Mouse (Mus musculus) layer of hippocampus, adult 8-10 months (tissue): Measurements from ENCODE around the gene Kcnmb3. TPM values are rescaled to one million over a fixed set of nuclear protein-coding genes. Genes with fewer than 3 reads are reported as not detected.
"Not testable (repeated sequence)": the region's sequence is repeated elsewhere in the genome, so short reads cannot be mapped to it uniquely, and the experiment has no call there.

Experiments used
- DNase-seq, 2 experiments: peaks; one replicate each; pipeline ENCODE4 v3.0.0; 2022; ENCODE audit warnings: low spot score in 2 of 2
- total RNA-seq, 4 experiments: library from RNA; stranded (reverse); gene quantifications; 2 replicates each; pipeline ENCODE4 v1.2.4; 2022

The Kcnmb3 gene
- total RNA-seq, 4 experiments from 2014 or later = 0.39 to 0.98 (median 0.63) TPM

- DNase-seq = no peak
Observed at GRCm38 (mm10) chr3:32434016-32434415, 58.0 kb downstream of the Kcnmb3 start.

- no peak for DNase-seq
Observed at GRCm38 (mm10) chr3:32430394-32430793, 61.6 kb downstream of the Kcnmb3 start.

GRCm38 (mm10) chr3:32429351-32429750 is 62.7 kb downstream of the Kcnmb3 start:
- DNase-seq = not testable (repeated sequence)

DNA sequence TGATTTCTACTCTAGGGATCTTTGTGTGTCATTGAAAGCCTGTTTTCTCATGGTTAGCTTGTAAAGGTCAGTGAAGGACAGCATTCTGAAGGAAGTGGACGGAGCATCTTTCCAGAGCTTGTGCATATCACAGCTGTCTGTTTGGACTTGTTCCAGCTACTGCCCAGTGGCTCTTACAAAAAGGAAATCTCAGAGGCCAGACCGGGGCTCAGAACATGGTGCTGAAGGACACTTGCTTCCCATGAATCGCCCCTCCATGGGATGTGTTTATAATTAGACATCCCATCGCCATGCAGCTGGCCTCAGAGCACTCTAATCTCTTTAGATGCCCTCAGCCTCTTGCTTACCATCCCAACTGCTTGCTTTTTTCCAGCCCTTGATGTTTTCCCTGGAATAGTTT is 63.1 kb downstream of the Kcnmb3 start:
- peak in 1 of 2 experiments; percentile 12 for DNase-seq

DNA sequence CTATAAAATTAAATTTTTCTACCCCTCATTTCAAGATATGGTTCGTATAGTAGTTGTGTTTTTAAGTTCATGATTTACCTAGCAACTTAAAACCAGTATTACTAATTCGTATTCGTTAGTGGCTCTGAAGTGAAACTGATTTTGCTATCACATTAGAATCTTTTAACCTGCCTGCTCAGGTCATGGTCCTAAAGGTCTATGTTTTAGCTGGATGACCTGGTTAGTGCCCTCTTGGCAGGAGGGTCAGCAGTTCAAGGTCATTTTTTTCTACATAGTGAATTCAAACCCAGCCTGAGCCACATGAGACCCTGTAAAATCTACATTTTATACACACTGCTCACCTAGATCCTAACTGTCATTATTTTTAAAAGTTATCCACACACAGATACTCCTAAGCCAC is 63.7 kb downstream of the Kcnmb3 start:
- no peak for DNase-seq

GRCm38 (mm10) chr3:32427695-32428094 is 64.3 kb downstream of the Kcnmb3 start:
- DNase-seq = no peak

Other genes starting within 250 kb of the Kcnmb3 start
- gene Zmat3, start 126.2 kb downstream of the Kcnmb3 start, total RNA-seq = 10 to 100 TPM; 56.5 to 67.2 (median 59.4) TPM
- gene Pik3ca, start 94.6 kb downstream of the Kcnmb3 start, total RNA-seq = 10 to 100 TPM; 38.7 to 55.6 (median 43.9) TPM
- gene Zfp639, start 18.0 kb upstream of the Kcnmb3 start, total RNA-seq = 10 to 100 TPM; 32.4 to 46.3 (median 36.5) TPM
- 100 to 1,000 TPM in 3 of 4 experiments, 10 to 100 TPM in 1; 79.6 to 113 (median 107) TPM for gene Mfn1, start 37.2 kb upstream of the Kcnmb3 start, total RNA-seq
- gene Gnb4, start 124.4 kb upstream of the Kcnmb3 start, total RNA-seq = 10 to 100 TPM; 10.4 to 15.9 (median 13.0) TPM
- 10 to 100 TPM; 14.0 to 21.6 (median 19.3) TPM for gene Actl6a, start 214.1 kb upstream of the Kcnmb3 start, total RNA-seq
- gene Ndufb5, start 244.8 kb upstream of the Kcnmb3 start, total RNA-seq = 100 to 1,000 TPM; 181 to 204 (median 197) TPM
- gene Mrpl47, start 245.4 kb upstream of the Kcnmb3 start, total RNA-seq = 10 to 100 TPM; 15.2 to 24.7 (median 22.4) TPM